ENCODE assay signal across 20 mouse cellular contexts in the genomic region with DNA sequence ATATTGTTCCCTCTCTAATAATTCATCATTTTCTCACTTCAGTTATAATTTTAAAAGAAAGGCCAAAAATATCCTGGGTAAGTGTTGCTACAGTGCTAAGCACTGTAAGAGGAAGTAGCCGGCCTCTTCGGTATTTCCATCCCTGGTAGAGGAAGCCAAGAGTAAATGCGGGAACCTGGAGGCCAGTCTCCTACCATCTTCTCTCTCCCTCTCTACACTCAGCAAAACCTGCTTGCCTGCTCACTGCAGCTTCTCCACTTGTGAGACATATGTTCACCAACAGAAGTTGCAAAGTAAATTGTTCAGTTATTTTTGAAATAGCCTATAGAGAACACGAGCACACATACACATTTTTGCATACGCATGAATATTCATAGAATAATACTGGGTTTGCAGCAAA. TPM values are rescaled to one million over a fixed set of nuclear protein-coding genes. Genes with fewer than 3 reads are reported as not detected.
A peak's percentile ranks its signal among the peaks of the same experiment; 100 is the strongest.
DNase-seq lines count a peak whose midpoint lies in the region; ATAC-seq and TF ChIP-seq lines count a peak whose summit lies in the region.
"Had no signal": no experiment of that assay in that cellular context is flagged by ENCODE, and none has a peak within 500 bp of the region (broad histone marks: within the 10 kb centered on the region; RNA-seq: fewer than 3 reads in every experiment).

No protein-coding gene starts in this region.

- intact Hi-C loops in left cerebral cortex, adult 2 months (cut with DNase I) = loop anchor here (5.0 kb wide), 2 partner anchors 93 to 102 kb away; no protein-coding TSS in a partner anchor

- TF ChIP-seq CTCF in left cerebral cortex, adult 2 months (IDR thresholded peaks at IDR 0.05) = no peak

- ATAC-seq in frontal cortex, adult (ENCODE audit: low TSS enrichment) = peak; percentile 98
- ATAC-seq in common myeloid progenitor, adult 5-6 weeks (replicated peaks; ENCODE audit: low read depth, poor library complexity, severe bottlenecking) = peak; percentile 76
- ATAC-seq in activated CD4-positive, CD25-positive, alpha-beta regulatory T cell, adult 4 months = no peak
- ATAC-seq: inflammation-experienced regulatory T-cells, adult 6 months; liver, postnatal 0 days had no signal

- no peak for DNase-seq in frontal cortex, postnatal 25 days (ENCODE audit: low spot score in 2 of 2)
- no peak for DNase-seq in left cerebral cortex, adult 2 months (ENCODE audit: extremely low spot score in 1 of 2, low spot score in 2 of 2)
- peak; percentile 15 for DNase-seq in right cerebral cortex, postnatal 25 days
- DNase-seq in urinary bladder, adult 2 months (ENCODE audit: low spot score) = no peak
- DNase-seq in layer of hippocampus, adult 9-10 months (ENCODE audit: low spot score) = no peak
- DNase-seq: adrenal gland, postnatal 14 days; cerebellum, adult 18-20 months; heart, adult 2 months; kidney, adult 8-10 months; kidney, postnatal 36 days; liver; liver, postnatal 0 days; lung, postnatal 14 days had no signal

- no peak overlapping the region for H3K4me3 ChIP-seq in left cerebral cortex, adult 2 months
- H3K4me3 ChIP-seq: embryonic facial prominence, embryonic 15.5 days; forebrain, embryonic 10.5 days; heart, adult 2 months; heart, embryonic 15.5 days had no signal

- peak overlapping the region; percentile 55; the same call in 1 of the 2 replicates for H3K27ac ChIP-seq in left cerebral cortex, adult 2 months
- H3K27ac ChIP-seq: embryonic facial prominence, embryonic 15.5 days; forebrain, embryonic 10.5 days; heart, adult 2 months; heart, embryonic 15.5 days had no signal

RNA-seq across cellular contexts. Expression of a gene that starts 34.1 kb away (rescaled TPM):
- total RNA-seq in common myeloid progenitor, adult 5-6 weeks (2017) = 61.3 and 80.9 TPM in 2 replicates
- total RNA-seq in left cerebral cortex, adult 2 months (2021) = 10 to 100 TPM; 27.8 to 28.1 TPM
- polyA plus RNA-seq in activated CD4-positive, CD25-positive, alpha-beta regulatory T cell, adult 4 months (2017; shearing (Covaris generic)) = 10 to 100 TPM; 37.7 to 39.7 TPM
- polyA plus RNA-seq in urinary bladder, adult 2 months (2012; rRNA removed) = 18.9 and 24.6 TPM in 2 replicates
